Mouse (Mus musculus) embryonic facial prominence, embryonic 11.5 days (tissue): ENCODE measurements at regions not wholly inside any gene's neighbourhood (a gene's known extent, or its start where the extent isn't known, plus 50 kb on each side); places are given as distances from the start of the nearest gene placed in this dataset.

Source experiments
- ATAC-seq: fragments of 200-750 bp; cut with Nextera tagmentation; replicated peaks from 2 replicates; pipeline ENCODE4 v1.8.0; 2017; ENCODE audit warnings: low read depth; ENCODE audit not compliant: insufficient number of reproducible peaks, low FRiP score, low TSS enrichment
- DNase-seq: peaks from one replicate; pipeline ENCODE4 v3.0.0-alpha.2; 2015; ENCODE audit warnings: low spot score
- H3K27ac ChIP-seq: fragments of 300-500 bp; sonication (generic); replicated peaks from 2 replicates; pipeline ENCODE4 v1.5.1; 2014; ENCODE audit warnings: mild to moderate bottlenecking, low read depth, low read length, control low read depth
- H3K27me3 ChIP-seq: fragments of 300-500 bp; sonication (generic); 2 replicates; pipeline ENCODE4 v1.6.1; 2014; ENCODE audit warnings: mild to moderate bottlenecking, low read length, moderate library complexity, mixed read lengths; ENCODE audit not compliant: control insufficient read depth, insufficient read depth
- H3K36me3 ChIP-seq: fragments of 300-500 bp; sonication (generic); replicated peaks from 2 replicates; pipeline ENCODE4 v1.6.1; 2014; ENCODE audit warnings: low read depth, mild to moderate bottlenecking, low read length, moderate library complexity, mixed read lengths; ENCODE audit not compliant: control insufficient read depth, insufficient read depth
- H3K4me1 ChIP-seq: fragments of 300-500 bp; sonication (generic); 2 replicates; pipeline ENCODE4 v1.6.1; 2014; ENCODE audit warnings: low read length, mixed read lengths; ENCODE audit not compliant: control insufficient read depth, insufficient read depth
- H3K4me2 ChIP-seq: fragments of 300-500 bp; sonication (generic); 2 replicates; pipeline ENCODE4 v1.6.1; 2014; ENCODE audit warnings: low read depth, mild to moderate bottlenecking, control low read depth, low read length, moderate library complexity
- H3K4me3 ChIP-seq: fragments of 300-500 bp; sonication (generic); 2 replicates; pipeline ENCODE4 v1.5.1; 2014; ENCODE audit warnings: low read depth, low read length, control low read depth
- H3K9ac ChIP-seq: fragments of 300-500 bp; sonication (generic); replicated peaks from 2 replicates; pipeline ENCODE4 v1.6.1; 2014; ENCODE audit warnings: mild to moderate bottlenecking, control low read depth, low read length
- H3K9me3 ChIP-seq: fragments of 300-500 bp; sonication (generic); replicated peaks from 2 replicates; pipeline ENCODE4 v1.6.1; 2016; ENCODE audit warnings: mild to moderate bottlenecking, low read length, inconsistent platforms, mixed read lengths; ENCODE audit not compliant: control insufficient read depth
- WGBS: fragments of 180-500 bp; shearing (Covaris S2); extraction: QIAGEN DNeasy Blood & Tissue Kit; methylation state at CpG from one replicate; pipeline ENCODE4 v1.1.7; 2014; 5-methylcytosine and 5-hydroxymethylcytosine counted together

GRCm38 (mm10) chr17:59369624-59370541 is 356.7 kb upstream of the Nudt12 start:
- WGBS: 87% methylated on average over 7 of the region's 7 CpGs
- H3K9ac ChIP-seq: no peak overlapping the region
- ATAC-seq: no peak
- H3K4me2 ChIP-seq: no peak overlapping the region
- no peak overlapping the region for H3K4me3 ChIP-seq
- H3K27ac ChIP-seq: no peak overlapping the region
- no peaks in the 10 kb centered on the region for H3K9me3 ChIP-seq
- DNase-seq: no peak
- no peaks in the 10 kb centered on the region for H3K36me3 ChIP-seq
- no peaks in the 10 kb centered on the region for H3K4me1 ChIP-seq
- no peaks in the 10 kb centered on the region for H3K27me3 ChIP-seq

- H3K36me3 ChIP-seq: no peaks in the 10 kb centered on the region
- H3K4me2 ChIP-seq: no peak overlapping the region
- WGBS: 38% methylated on average over 2 of the region's 2 CpGs
- H3K27ac ChIP-seq: no peak overlapping the region
- H3K9me3 ChIP-seq: no peaks in the 10 kb centered on the region
- no peak overlapping the region for H3K4me3 ChIP-seq
- H3K9ac ChIP-seq: no peak overlapping the region
- no peaks in the 10 kb centered on the region for H3K27me3 ChIP-seq
- H3K4me1 ChIP-seq: no peaks in the 10 kb centered on the region
- ATAC-seq (no peak), DNase-seq (peak; percentile 43)
These were observed 352.2 kb upstream of the Nudt12 start for GRCm38 (mm10) chr17:59365340-59365739.

- DNase-seq (no peak), ATAC-seq (no peak)
- Histone ChIP-seq H3K4me1 (no peaks in the 10 kb centered on the region), H3K36me3 (no peaks in the 10 kb centered on the region), H3K9me3 (no peaks in the 10 kb centered on the region), H3K9ac (no peak overlapping the region), H3K27ac (no peak overlapping the region), H3K4me2 (no peak overlapping the region), H3K4me3 (no peak overlapping the region), H3K27me3 (no peaks in the 10 kb centered on the region)
- 60% methylated on average over 7 of the region's 7 CpGs for WGBS
These were observed 348.9 kb upstream of the Nudt12 start for GRCm38 (mm10) chr17:59362110-59362509.

DNA sequence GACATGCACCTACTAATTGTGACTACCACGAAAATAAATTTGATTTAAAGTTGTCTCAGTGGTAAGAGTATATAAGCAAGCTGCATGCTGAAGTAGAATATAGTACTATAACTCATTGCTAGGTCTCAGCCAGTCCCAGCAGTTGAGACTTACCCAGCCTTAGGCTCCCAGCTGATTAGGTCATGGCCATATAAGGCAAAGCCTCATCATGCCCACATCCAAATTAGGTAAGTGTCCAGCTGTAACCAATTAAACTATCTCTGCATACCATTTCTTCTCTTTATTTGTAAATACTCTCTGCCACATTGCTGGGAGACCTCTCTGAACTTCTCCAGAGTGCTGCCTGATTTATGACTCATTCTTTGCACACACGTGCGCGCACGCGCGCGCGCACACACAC is 347.9 kb upstream of the Nudt12 start:
- Histone ChIP-seq H3K36me3 (no peaks in the 10 kb centered on the region), H3K9me3 (no peaks in the 10 kb centered on the region), H3K4me2 (no peak overlapping the region), H3K27ac (no peak overlapping the region), H3K4me3 (no peak overlapping the region), H3K9ac (no peak overlapping the region), H3K4me1 (no peaks in the 10 kb centered on the region), H3K27me3 (no peaks in the 10 kb centered on the region)
- DNase-seq (peak; percentile 76), ATAC-seq (0 out of 2 replicates have a peak, but pooled peaks have one; percentile 67)
- WGBS: 80% methylated on average over 9 of the region's 9 CpGs

DNA sequence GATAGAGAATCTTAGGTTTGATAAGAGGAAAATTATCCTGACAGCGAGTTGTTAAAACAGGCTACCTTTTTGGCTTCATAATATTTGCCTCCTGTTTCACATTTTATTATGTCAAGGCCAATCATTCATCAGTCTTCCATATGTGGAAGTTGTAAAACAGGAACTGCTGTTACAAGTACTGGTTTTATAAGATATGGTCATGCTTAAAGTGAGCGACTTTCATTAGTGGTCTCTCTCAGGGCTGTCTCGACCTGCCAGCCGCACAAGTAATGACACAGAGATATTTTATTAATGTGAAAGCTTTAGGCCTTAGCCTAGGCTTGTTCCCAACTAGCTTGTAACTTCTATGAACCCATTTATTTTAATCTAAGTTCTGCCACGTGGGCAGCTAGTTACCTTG is 346.3 kb upstream of the Nudt12 start:
- Histone ChIP-seq H3K9ac (no peak overlapping the region), H3K4me2 (no peak overlapping the region), H3K36me3 (no peaks in the 10 kb centered on the region), H3K27me3 (no peaks in the 10 kb centered on the region), H3K27ac (no peak overlapping the region), H3K4me3 (no peak overlapping the region), H3K9me3 (no peaks in the 10 kb centered on the region), H3K4me1 (no peaks in the 10 kb centered on the region)
- no peak for DNase-seq
- no peak for ATAC-seq
- 75% methylated on average over 5 of the region's 5 CpGs for WGBS

GRCm38 (mm10) chr17:59345526-59345925 is 332.4 kb upstream of the Nudt12 start:
- no peaks in the 10 kb centered on the region for H3K4me1 ChIP-seq
- no peak overlapping the region for H3K27ac ChIP-seq
- no peaks in the 10 kb centered on the region for H3K9me3 ChIP-seq
- no peak overlapping the region for H3K9ac ChIP-seq
- DNase-seq (no peak), ATAC-seq (no peak)
- no peak overlapping the region for H3K4me2 ChIP-seq
- H3K4me3 ChIP-seq: no peak overlapping the region
- H3K36me3 ChIP-seq: no peaks in the 10 kb centered on the region
- 88% methylated on average over 4 of the region's 4 CpGs for WGBS
- no peaks in the 10 kb centered on the region for H3K27me3 ChIP-seq

- WGBS: 85% methylated on average over 5 of the region's 5 CpGs
- H3K27me3 ChIP-seq: no peaks in the 10 kb centered on the region
- H3K27ac ChIP-seq: no peak overlapping the region
- no peak overlapping the region for H3K4me2 ChIP-seq
- no peaks in the 10 kb centered on the region for H3K4me1 ChIP-seq
- no peaks in the 10 kb centered on the region for H3K36me3 ChIP-seq
- no peak overlapping the region for H3K4me3 ChIP-seq
- DNase-seq (no peak), ATAC-seq (no peak)
- no peak overlapping the region for H3K9ac ChIP-seq
- H3K9me3 ChIP-seq: no peaks in the 10 kb centered on the region
These were observed 284.8 kb upstream of the Nudt12 start for GRCm38 (mm10) chr17:59297939-59298338.

GRCm38 (mm10) chr17:59281364-59281763 is 268.2 kb upstream of the Nudt12 start:
- H3K27ac ChIP-seq: no peak overlapping the region
- no peaks in the 10 kb centered on the region for H3K4me1 ChIP-seq
- no peak overlapping the region for H3K4me3 ChIP-seq
- no peaks in the 10 kb centered on the region for H3K36me3 ChIP-seq
- no peak overlapping the region for H3K4me2 ChIP-seq
- no peaks in the 10 kb centered on the region for H3K9me3 ChIP-seq
- ATAC-seq (0 out of 2 replicates have a peak, but pooled peaks have one; percentile 70), DNase-seq (peak; percentile 68)
- 59% methylated on average over 3 of the region's 3 CpGs for WGBS
- H3K9ac ChIP-seq: no peak overlapping the region
- H3K27me3 ChIP-seq: no peaks in the 10 kb centered on the region
